22 mouse cellular contexts compared by ENCODE assay signal in genomic region chr17:36763816-36764215, GRCm38 (mm10). TPM values are rescaled to one million over a fixed set of nuclear protein-coding genes. Genes with fewer than 3 reads are reported as not detected.
"Had no signal": no experiment of that assay in that cellular context is flagged by ENCODE, and none has a peak within 500 bp of the region (broad histone marks: within the 10 kb centered on the region; RNA-seq: fewer than 3 reads in every experiment).

No protein-coding gene starts in this region.

- H3K9ac ChIP-seq: kidney, embryonic 15.5 days; liver, embryonic 13.5 days; midbrain, embryonic 12.5 days; neural tube, embryonic 12.5 days had no signal

- H3K4me3 ChIP-seq: kidney, embryonic 15.5 days; left cerebral cortex, adult 2 months; liver, embryonic 13.5 days; midbrain, embryonic 12.5 days; neural tube, embryonic 12.5 days had no signal

- H3K36me3 ChIP-seq: kidney, embryonic 15.5 days; liver, embryonic 13.5 days; midbrain, embryonic 12.5 days; neural tube, embryonic 12.5 days had no signal

- H3K9me3 ChIP-seq: kidney, embryonic 15.5 days; liver, embryonic 13.5 days; midbrain, embryonic 12.5 days; neural tube, embryonic 12.5 days had no signal

- H3K27ac ChIP-seq: kidney, embryonic 15.5 days; left cerebral cortex, adult 2 months; liver, embryonic 13.5 days; midbrain, embryonic 12.5 days; neural tube, embryonic 12.5 days; stomach, postnatal 0 days had no signal

- DNase-seq: kidney, adult 11 months; liver, embryonic 13.5 days; lung, adult 2 months had no signal

- H3K4me2 ChIP-seq: kidney, embryonic 15.5 days; liver, embryonic 13.5 days; midbrain, embryonic 12.5 days; neural tube, embryonic 12.5 days had no signal

- H3K4me1 ChIP-seq: kidney, embryonic 15.5 days; liver, embryonic 13.5 days; midbrain, embryonic 12.5 days; neural tube, embryonic 12.5 days had no signal

- H3K27me3 ChIP-seq: kidney, embryonic 15.5 days; liver, embryonic 13.5 days; midbrain, embryonic 12.5 days; neural tube, embryonic 12.5 days had no signal

RNA-seq across cellular contexts. Expression of gene H2-M10.5, which starts 8.9 kb away (rescaled TPM):
- total RNA-seq: layer of hippocampus, adult 8-10 months; layer of hippocampus, postnatal 10 days; layer of hippocampus, postnatal 36 days; left cerebral cortex, adult 2 months; left cerebral cortex, postnatal 10 days; left cerebral cortex, postnatal 36 days; liver, adult 2 months; megakaryocyte progenitor cell, adult 5-6 weeks; megakaryocyte-erythroid progenitor cell, adult 5-6 weeks had no signal
- polyA plus RNA-seq: kidney, embryonic 15.5 days; limb, embryonic 11.5 days; limb, embryonic 14.5 days; liver, adult 2 months; liver, embryonic 13.5 days; liver, embryonic 16.5 days; lung, adult 2 months; lung, embryonic 16.5 days; midbrain, embryonic 12.5 days; neural tube, embryonic 12.5 days; stomach, embryonic 14.5 days; stomach, postnatal 0 days had no signal

RNA-seq across cellular contexts. Expression of gene H2-M10.6, which starts 48.2 kb away (rescaled TPM):
- total RNA-seq: layer of hippocampus, adult 8-10 months; layer of hippocampus, postnatal 10 days; layer of hippocampus, postnatal 36 days; left cerebral cortex, adult 2 months; left cerebral cortex, postnatal 10 days; left cerebral cortex, postnatal 36 days; liver, adult 2 months; megakaryocyte progenitor cell, adult 5-6 weeks; megakaryocyte-erythroid progenitor cell, adult 5-6 weeks had no signal
- polyA plus RNA-seq: kidney, embryonic 15.5 days; limb, embryonic 11.5 days; limb, embryonic 14.5 days; liver, adult 2 months; liver, embryonic 13.5 days; liver, embryonic 16.5 days; lung, adult 2 months; lung, embryonic 16.5 days; midbrain, embryonic 12.5 days; neural tube, embryonic 12.5 days; stomach, embryonic 14.5 days; stomach, postnatal 0 days; thymus, adult 2 months had no signal
